Mouse (Mus musculus): ENCODE measurements at regions not wholly inside any gene's neighbourhood (a gene's known extent, or its start where the extent isn't known, plus 50 kb on each side); places are given as distances from the start of the nearest gene placed in this dataset.

DNA sequence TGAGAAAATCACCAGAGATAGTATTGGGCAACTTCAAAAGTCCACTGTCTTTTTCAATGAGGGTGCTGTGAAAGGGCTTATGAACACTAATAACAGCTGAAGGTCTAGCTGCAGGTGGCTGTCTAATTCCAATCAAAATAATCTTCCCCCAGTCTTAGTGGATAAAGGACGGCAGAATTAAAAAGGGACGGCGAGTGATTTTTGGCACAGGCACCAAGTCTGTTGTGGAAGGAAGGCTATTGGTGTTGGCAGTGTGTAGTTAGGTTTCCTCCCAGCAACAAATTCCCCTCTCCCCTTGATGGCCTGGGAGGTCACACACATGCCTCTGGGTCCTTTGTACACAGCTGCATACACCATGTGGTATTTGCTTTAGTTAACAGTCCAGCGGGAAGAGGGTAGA lies 296.3 kb downstream of the Slc4a3 start:
- TF ChIP-seq CTCF (IDR thresholded peaks at IDR 0.05; ENCODE audit: extremely low read depth, insufficient read depth, low read length), result no peak
- TF ChIP-seq POLR2A (IDR thresholded peaks at IDR 0.05; ENCODE audit: extremely low read depth, insufficient read depth, low read length), result no peak
